Mouse (Mus musculus): ENCODE data around the gene Adcy7. TPM values are rescaled to one million over a fixed set of nuclear protein-coding genes. Genes with fewer than 3 reads are reported as not detected.

Adcy7 gene
- polyA plus RNA-seq, 2 experiments: 20.0 to 24.7 TPM

GRCm38 (mm10) chr8:88252791-88253190, 19.4 kb upstream of the Adcy7 start:
- Histone ChIP-seq H3K4me2 (ENCODE audit: low read depth) (no peak overlapping the region), H3K36me3 (replicated peaks; ENCODE audit: control insufficient read depth, insufficient read depth, low read depth) (peaks cover 21% of the 10 kb centered on the region), H3K9me3 (ENCODE audit: control insufficient read depth, low read length) (no peaks in the 10 kb centered on the region), H3K4me3 (ENCODE audit: insufficient read depth in 1 of 2, low read depth in 2 of 2, low read length in 2 of 2) (no peak overlapping the region), H3K27ac (no peak overlapping the region), H3K27me3 (ENCODE audit: control insufficient read depth, insufficient read depth, low read length) (no peaks in the 10 kb centered on the region), H3K9ac (replicated peaks) (no peak overlapping the region), H3K4me1 (replicated peaks; ENCODE audit: control insufficient read depth in 2 of 2, insufficient read depth in 2 of 2, low read length in 1 of 2) (no peaks in the 10 kb centered on the region)
- peak; percentile 61 for TF ChIP-seq CTCF (IDR thresholded peaks at IDR 0.05; ENCODE audit: low read depth)
- TF ChIP-seq EP300 (IDR thresholded peaks at IDR 0.05; ENCODE audit: low read depth): no peak
- WGBS (ENCODE audit: insufficient replicate concordance): 64% methylated on average over 3 of the region's 3 CpGs
- DNase-seq (ENCODE audit: low read depth in 3 of 3, low spot score in 3 of 3) (peak in 1 of 3 experiments; percentile 30), ATAC-seq (ENCODE audit: insufficient read depth) (no peak)

GRCm38 (mm10) chr8:88254957-88255356, 17.2 kb upstream of the Adcy7 start:
- H3K4me2 ChIP-seq (ENCODE audit: low read depth): no peak overlapping the region
- no peaks in the 10 kb centered on the region for H3K9me3 ChIP-seq (ENCODE audit: control insufficient read depth, low read length)
- H3K27ac ChIP-seq: no peak overlapping the region
- no peaks in the 10 kb centered on the region for H3K27me3 ChIP-seq (ENCODE audit: control insufficient read depth, insufficient read depth, low read length)
- DNase-seq (ENCODE audit: low read depth in 3 of 3, low spot score in 3 of 3) (no peak), ATAC-seq (ENCODE audit: insufficient read depth) (no peak)
- no peak overlapping the region for H3K9ac ChIP-seq (replicated peaks)
- peaks cover 17% of the 10 kb centered on the region for H3K36me3 ChIP-seq (replicated peaks; ENCODE audit: control insufficient read depth, insufficient read depth, low read depth)
- no peak for TF ChIP-seq CTCF (IDR thresholded peaks at IDR 0.05; ENCODE audit: low read depth)
- TF ChIP-seq EP300 (IDR thresholded peaks at IDR 0.05; ENCODE audit: low read depth): no peak
- H3K4me1 ChIP-seq (replicated peaks; ENCODE audit: control insufficient read depth in 2 of 2, insufficient read depth in 2 of 2, low read length in 1 of 2): no peaks in the 10 kb centered on the region
- 73% methylated on average over 7 of the region's 7 CpGs for WGBS (ENCODE audit: insufficient replicate concordance)
- H3K4me3 ChIP-seq (ENCODE audit: insufficient read depth in 1 of 2, low read depth in 2 of 2, low read length in 2 of 2): no peak overlapping the region

GRCm38 (mm10) chr8:88258024-88258423, 14.2 kb upstream of the Adcy7 start:
- no peak for DNase-seq (ENCODE audit: low read depth in 3 of 3, low spot score in 3 of 3)
- no peak overlapping the region for H3K4me2 ChIP-seq (ENCODE audit: low read depth)
- H3K9ac ChIP-seq (replicated peaks): no peak overlapping the region
- H3K4me3 ChIP-seq (ENCODE audit: insufficient read depth in 1 of 2, low read depth in 2 of 2, low read length in 2 of 2): no peak overlapping the region
- 59% methylated on average over 6 of the region's 6 CpGs for WGBS (ENCODE audit: insufficient replicate concordance)
- TF ChIP-seq CTCF (IDR thresholded peaks at IDR 0.05; ENCODE audit: low read depth) (no peak), EP300 (IDR thresholded peaks at IDR 0.05; ENCODE audit: low read depth) (no peak)
- no peaks in the 10 kb centered on the region for H3K27me3 ChIP-seq (ENCODE audit: control insufficient read depth, insufficient read depth, low read length)
- H3K27ac ChIP-seq: no peak overlapping the region
- H3K36me3 ChIP-seq (replicated peaks; ENCODE audit: control insufficient read depth, insufficient read depth, low read depth): peaks cover 9% of the 10 kb centered on the region
- no peaks in the 10 kb centered on the region for H3K4me1 ChIP-seq (replicated peaks; ENCODE audit: control insufficient read depth in 2 of 2, insufficient read depth in 2 of 2, low read length in 1 of 2)
- H3K9me3 ChIP-seq (ENCODE audit: control insufficient read depth, low read length): no peaks in the 10 kb centered on the region
- ATAC-seq (ENCODE audit: insufficient read depth): no peak

GRCm38 (mm10) chr8:88258544-88258943, 13.7 kb upstream of the Adcy7 start:
- no peak overlapping the region for H3K27ac ChIP-seq
- no peak overlapping the region for H3K4me3 ChIP-seq (ENCODE audit: insufficient read depth in 1 of 2, low read depth in 2 of 2, low read length in 2 of 2)
- H3K4me2 ChIP-seq (ENCODE audit: low read depth): no peak overlapping the region
- ATAC-seq (ENCODE audit: insufficient read depth) (no peak), DNase-seq (ENCODE audit: low read depth in 3 of 3, low spot score in 3 of 3) (no peak)
- H3K36me3 ChIP-seq (replicated peaks; ENCODE audit: control insufficient read depth, insufficient read depth, low read depth): peaks cover 8% of the 10 kb centered on the region
- WGBS (ENCODE audit: insufficient replicate concordance): 80% methylated on average over 11 of the region's 11 CpGs
- no peaks in the 10 kb centered on the region for H3K27me3 ChIP-seq (ENCODE audit: control insufficient read depth, insufficient read depth, low read length)
- H3K9ac ChIP-seq (replicated peaks): no peak overlapping the region
- no peaks in the 10 kb centered on the region; a peak in 1 of 4 replicates for H3K4me1 ChIP-seq (replicated peaks; ENCODE audit: control insufficient read depth in 2 of 2, insufficient read depth in 2 of 2, low read length in 1 of 2)
- TF ChIP-seq CTCF (IDR thresholded peaks at IDR 0.05; ENCODE audit: low read depth) (no peak), EP300 (IDR thresholded peaks at IDR 0.05; ENCODE audit: low read depth) (no peak)
- no peaks in the 10 kb centered on the region for H3K9me3 ChIP-seq (ENCODE audit: control insufficient read depth, low read length)

- H3K9me3 ChIP-seq (ENCODE audit: control insufficient read depth, low read length): no peaks in the 10 kb centered on the region
- H3K4me2 ChIP-seq (ENCODE audit: low read depth): no peak overlapping the region
- H3K27ac ChIP-seq: no peak overlapping the region
- TF ChIP-seq EP300 (IDR thresholded peaks at IDR 0.05; ENCODE audit: low read depth) (no peak), CTCF (IDR thresholded peaks at IDR 0.05; ENCODE audit: low read depth) (no peak)
- H3K9ac ChIP-seq (replicated peaks): no peak overlapping the region
- ATAC-seq (ENCODE audit: insufficient read depth) (no peak), DNase-seq (ENCODE audit: low read depth in 3 of 3, low spot score in 3 of 3) (no peak)
- H3K4me3 ChIP-seq (ENCODE audit: insufficient read depth in 1 of 2, low read depth in 2 of 2, low read length in 2 of 2): no peak overlapping the region
- H3K4me1 ChIP-seq (replicated peaks; ENCODE audit: control insufficient read depth in 2 of 2, insufficient read depth in 2 of 2, low read length in 1 of 2): no peaks in the 10 kb centered on the region; a peak in 1 of 4 replicates
- H3K27me3 ChIP-seq (ENCODE audit: control insufficient read depth, insufficient read depth, low read length): no peaks in the 10 kb centered on the region
- 73% methylated on average over 7 of the region's 7 CpGs for WGBS (ENCODE audit: insufficient replicate concordance)
- peaks cover 3% of the 10 kb centered on the region; the same call in 1 of the 2 replicates for H3K36me3 ChIP-seq (replicated peaks; ENCODE audit: control insufficient read depth, insufficient read depth, low read depth)
These were observed 11.7 kb upstream of the Adcy7 start for GRCm38 (mm10) chr8:88260466-88260980.

Data from liver, embryonic 14.5 days (tissue).